Mouse (Mus musculus): Measurements from ENCODE around the gene Lrrc8a.

The Lrrc8a gene

DNA sequence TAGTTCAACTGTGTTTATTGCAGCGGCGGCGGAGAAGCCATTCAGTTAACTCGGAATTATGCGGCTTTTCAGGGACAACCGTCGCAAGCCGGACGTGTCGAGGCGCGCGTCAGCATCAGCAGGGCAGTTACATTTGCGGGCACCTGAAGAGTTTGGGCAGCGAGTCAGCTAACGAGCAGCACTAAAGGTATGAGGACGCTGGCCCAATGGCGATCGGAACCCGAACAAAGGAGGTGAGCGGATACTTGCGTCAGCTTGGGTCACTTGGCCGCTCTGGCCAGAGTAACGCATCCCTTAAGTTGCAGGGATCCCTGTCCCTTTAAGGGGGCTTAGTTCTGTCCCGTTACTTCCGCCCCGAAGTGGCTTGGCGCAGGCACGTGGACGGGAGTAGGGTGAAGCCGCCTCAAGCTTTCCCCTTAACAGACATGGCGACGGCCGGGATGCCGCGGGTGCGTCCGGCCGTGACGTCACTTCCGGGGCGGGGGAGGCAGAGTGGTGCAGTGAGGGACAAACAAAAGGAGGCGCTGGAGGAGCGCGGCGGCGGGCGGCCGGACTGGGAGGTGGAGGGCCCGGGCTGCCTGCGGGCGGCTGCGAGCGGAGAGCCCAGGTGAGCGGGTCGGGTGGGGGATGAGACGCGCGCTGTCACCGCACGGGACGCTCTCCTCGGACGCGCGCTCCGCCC is at the start of gene Lrrc8a:
Gene Lrrc8a (plus strand): TSS at position 517 of the 682 bp plus-strand sequence.
- peak; percentile 100 for DNase-seq (ENCODE audit: low spot score)

DNA sequence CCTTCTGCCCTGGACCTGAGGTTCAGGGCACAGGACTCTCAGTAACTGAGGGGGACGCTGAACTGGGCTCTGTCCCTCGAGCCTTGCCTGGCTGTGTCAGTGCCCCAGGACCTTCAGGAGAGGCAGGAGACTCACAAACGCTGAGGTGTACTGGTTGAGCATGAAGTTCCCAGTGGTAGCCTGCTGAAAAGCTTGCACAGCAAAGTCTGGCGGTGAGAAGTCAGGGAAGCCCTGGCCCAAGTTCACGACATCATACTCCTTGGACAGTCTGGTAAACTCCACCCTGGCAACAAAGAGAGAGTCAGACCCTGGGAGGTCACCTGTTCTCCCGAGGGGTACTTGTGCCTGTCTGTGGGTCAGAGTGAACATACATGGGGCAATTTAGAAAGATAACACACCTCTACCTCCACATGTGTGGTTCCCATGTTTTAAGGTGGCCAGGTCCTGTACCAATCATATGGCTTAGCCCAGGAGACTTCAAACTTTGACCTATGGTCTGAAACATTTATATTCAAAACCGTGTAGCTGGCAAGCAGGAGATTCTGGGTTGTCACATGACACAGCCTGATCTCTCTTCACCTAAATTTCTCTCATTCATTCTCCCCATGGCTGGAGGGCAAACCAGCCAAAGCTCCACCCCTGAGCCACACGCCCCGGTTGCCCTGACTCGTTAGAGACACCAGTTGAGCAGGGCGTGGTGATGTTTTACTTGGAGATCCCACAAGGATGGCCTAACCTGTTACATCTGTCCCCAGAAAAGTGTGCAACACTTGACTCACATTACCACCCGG is 45.5 kb upstream of the Lrrc8a start:
- DNase-seq (ENCODE audit: low spot score) = no peak

DNA sequence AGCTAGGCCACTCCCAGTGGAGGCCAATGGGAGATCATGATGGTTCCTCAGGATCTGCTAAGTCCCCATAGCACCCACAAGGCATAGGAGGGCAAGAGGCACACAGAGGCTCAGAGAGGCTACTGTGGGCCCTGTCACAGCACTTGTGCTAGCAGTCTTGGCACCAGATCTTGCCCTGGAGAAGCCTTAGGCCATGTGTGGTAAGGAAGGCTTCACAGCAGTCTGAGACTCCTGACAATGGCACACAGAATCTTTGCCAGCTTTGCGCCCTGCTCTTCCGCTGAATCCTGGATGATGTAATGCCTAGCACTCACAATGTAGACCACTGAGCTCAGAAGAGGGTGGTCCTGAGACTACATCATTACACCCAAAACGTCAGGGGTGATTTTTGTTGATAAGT is 42.9 kb upstream of the Lrrc8a start:
- no peak for DNase-seq (ENCODE audit: low spot score)

DNA sequence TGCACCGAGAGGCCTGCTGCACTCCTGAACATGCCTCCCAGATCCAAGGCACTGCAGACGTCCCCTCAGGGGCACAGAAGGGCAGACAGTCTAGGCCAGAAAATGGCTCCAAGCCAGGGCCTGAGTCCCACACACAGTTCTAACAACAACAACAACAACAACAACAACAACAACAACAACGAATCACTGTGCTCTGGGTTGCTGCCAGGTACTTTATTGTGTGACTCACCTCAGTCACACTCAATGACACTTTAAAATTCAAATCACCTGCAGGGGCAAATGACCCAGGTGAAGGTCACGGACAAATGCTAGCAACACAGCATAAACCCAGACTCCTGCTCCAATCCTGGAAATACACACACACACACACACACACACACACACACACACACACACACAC is 39.5 kb upstream of the Lrrc8a start:
- DNase-seq (ENCODE audit: low spot score) = no peak

DNA sequence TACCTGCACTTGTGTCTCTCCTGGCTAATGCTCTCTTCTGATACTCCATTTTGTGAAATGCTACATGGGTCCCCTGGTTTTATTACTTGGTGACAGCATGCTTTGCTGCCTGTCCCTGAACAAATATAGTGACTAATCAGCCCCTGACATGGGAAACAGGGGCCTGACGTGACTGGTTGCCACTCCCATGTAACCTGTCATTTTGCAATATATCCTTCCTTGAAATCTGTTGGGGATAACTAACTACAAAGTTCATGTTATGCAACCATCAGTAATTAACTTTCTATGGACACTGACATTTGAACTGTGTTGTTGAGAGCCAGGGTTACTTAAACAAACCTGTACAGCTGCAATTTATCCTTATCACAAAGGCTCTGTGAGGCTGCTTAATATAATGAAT is 37.5 kb upstream of the Lrrc8a start:
- DNase-seq (ENCODE audit: low spot score) = peak; percentile 49

DNA sequence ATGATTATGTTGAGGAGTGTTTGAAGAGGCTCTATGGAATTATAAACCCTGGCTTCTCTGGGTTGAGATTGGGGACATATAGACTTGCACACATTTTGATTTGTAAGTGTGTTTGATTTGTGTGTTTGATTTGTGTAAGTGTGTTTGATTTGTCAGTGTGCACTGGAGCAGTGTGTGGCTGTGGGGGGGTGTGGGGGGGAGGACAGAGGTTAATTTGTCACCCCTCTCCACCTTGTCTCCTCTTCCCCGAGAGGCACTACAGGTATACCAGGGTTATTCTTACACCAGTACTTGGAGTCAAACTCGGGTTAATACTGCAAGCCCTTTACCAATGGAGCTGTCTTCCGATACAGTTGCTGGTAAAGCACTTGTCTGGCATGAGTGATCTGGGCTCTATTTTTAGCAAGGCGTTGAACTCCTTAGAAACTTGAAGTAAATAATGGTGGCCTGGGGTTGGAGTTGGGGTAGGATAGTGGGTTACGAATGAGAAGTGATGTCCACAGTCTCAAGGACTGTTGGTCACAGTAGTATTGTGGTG is 37.1 kb upstream of the Lrrc8a start:
- DNase-seq (ENCODE audit: low spot score) = no peak

DNA sequence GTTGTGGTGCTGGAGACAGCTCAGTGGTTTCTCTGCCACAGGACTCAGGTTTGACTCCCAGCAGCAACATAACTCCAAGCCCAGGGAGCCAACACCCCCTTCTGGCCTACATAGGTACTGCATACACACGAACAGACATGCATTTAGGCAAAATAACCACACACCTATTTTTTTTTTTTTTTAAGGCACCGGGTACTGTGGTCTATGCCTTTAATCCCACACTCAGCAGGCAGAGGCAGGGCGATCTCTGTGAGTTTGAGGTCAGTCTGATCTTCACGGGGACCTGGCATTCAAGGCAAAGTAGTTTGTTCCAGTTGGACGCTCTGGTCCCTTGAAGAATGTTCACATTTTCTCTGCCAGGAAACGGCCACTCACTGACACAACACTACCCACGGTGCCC is 34.1 kb upstream of the Lrrc8a start:
- no peak for DNase-seq (ENCODE audit: low spot score)

DNA sequence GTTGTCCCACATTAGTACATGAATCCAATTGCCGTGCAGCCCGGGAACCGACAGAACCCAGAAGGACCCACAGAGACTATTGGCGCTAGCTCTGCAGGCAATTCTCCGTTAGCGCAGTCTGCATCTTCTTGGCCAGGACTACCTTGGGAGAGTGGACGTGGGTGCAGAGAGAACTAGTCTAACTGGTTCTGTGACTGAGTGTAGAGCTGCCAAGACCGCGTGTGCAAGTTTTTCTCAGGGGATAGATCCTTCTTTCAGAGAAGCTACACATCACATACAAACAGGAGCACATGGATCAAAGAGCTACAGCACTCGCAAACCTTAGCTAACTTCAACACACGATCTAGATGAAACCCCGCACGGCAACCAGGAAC is 32.3 kb upstream of the Lrrc8a start:
- DNase-seq (ENCODE audit: low spot score) = peak; percentile 64

DNA sequence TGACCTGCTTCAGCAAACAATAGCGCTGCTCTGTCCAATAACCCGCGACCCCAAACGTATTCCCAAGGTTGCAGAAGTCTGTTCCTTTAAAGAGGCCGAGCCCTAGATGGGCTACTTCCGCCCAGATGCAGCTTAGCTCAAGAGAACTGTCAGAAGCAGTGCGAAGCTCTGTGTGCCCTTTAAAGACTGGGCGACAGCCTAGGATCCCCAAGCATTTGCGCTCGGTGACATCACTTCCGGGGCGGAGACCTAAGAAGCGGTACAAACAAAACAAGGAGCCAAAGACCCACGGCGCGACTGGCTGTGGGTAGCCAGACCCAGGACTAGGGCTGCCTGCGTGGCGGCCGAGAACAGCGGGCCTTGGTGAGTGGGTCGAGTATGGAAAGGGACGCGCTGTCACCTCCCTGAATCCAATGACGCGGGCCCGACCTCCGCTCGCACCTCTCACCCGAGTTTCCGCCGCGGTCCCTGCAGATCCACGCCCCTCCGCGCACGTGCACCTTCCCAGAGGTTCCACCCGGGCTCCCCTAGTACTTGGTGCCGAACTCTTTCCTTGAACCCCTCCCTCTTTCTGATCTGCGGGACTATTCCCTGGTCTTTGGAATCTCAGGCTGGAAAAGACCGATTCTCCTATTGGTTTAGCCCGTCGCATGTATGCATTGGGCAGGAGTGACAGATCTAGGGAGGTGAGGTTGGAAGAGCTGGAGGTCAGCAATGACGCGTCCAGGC is 31.7 kb upstream of the Lrrc8a start, which contains the start of gene Kyat1:
Gene Kyat1 (minus strand): TSS at position 219 of the 729 bp plus-strand sequence.
- peak; percentile 95 for DNase-seq (ENCODE audit: low spot score)

DNA sequence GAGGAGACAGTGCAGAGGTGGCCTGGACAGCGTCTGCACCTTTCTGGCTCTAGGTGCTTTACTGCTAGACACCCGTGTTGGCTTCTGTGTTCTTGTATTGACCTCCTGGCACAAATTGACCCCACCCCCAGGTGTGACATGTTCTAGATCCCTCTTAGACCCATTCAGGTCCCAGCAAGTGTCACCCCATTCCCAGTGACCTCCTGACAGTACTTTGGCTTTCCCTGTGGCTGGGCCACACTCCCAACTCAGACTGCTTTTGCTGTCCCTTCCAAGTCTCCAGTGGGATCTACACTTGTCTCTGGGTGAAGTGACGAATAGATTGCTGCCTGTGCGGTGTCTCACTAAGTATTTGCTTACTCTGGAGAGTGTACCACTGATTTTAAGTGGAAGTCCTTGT is 30.1 kb upstream of the Lrrc8a start:
- DNase-seq (ENCODE audit: low spot score) = no peak

DNA sequence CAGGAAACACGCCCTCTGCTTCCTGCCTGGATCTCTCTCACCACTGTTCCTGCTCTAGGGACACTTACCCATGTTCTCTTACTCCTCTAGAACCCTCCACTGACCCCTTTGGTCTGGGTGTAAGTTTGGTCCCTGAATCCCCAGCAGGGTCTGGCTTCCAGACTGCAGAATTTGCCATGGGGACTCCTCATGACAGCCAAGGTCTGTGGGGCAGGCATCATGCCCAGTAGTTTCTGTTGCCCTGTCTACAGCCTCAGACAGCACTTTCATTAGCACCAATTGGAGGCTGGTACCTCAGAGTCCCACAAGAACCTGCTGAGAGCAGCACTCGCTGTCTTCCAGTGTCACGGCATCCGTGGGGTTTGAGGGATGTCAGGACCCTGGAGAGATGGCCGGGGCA is 29.6 kb upstream of the Lrrc8a start:
- DNase-seq (ENCODE audit: low spot score) = no peak

DNA sequence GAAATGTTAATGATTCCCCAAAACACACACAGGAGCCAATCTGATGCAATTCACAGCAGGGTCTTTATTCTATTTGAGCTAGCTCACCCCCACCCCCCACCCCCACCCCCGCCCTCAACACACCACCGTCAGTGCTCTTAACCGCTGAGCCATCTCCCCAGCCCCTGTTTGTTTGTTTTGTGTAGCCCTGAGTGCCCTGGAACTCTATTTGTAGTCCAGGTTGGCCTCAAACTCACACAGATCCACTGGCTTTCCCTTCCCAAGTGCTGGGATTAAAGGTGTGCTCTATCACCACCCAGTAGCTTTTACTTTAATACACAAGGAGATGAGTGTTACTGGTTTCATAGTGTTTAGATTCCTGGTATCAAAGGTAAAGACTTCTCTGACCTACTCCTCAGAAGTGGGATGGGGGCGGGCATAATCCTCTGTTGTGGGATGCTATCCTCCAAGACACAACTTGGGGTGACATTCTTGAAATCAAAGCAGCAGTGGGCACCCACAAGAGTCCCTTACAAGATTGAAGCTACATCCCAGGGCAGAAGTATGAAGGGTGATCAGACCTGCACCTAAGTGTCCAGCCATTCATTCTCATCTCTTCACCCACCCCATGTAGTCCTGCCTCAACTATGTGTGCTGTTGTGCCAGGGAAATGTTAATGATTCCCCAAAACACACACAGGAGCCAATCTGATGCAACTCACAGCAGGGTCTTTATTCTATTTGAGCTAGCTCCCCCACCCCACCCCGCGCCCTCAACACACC is 25.9 kb upstream of the Lrrc8a start:
- DNase-seq (ENCODE audit: low spot score) = no peak

DNA sequence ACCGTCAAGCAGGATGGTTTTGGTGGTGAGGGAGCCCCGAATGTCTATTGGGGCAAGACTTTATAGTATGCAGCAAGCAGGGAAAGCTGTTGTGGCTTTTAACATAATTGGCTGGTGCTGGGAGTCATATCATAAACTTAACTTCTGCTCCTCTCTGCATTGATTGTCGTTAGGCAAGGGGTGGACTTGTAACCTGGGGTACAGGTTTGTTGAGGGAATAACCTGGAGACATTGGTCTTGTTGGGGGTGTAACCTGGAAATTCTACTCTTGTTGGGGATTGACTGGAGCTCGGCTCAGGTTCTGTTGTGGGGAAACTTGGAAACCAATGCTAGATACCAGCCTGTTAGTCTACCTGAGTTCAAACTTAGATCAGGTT is 25.4 kb upstream of the Lrrc8a start:
- DNase-seq (ENCODE audit: low spot score) = no peak

DNA sequence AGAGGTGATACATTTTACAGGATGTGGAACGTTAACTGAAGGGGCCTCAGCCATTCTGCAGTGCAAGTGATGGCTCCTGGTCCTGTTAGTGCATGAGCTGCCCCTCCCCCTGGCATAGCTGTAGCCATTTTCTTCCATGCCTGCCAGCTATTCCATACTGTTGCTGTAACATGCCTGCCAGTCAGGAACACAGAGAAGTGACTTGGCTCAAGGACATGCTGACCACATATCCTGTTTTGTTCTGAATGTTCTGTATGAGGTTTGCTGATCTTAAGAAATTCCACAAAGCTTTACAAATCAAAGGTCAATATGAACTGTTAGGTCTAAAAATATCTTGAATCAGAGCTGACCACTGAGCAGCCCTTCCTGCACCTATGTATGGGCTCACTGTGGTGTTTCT is 24.6 kb upstream of the Lrrc8a start:
- no peak for DNase-seq (ENCODE audit: low spot score)

DNA sequence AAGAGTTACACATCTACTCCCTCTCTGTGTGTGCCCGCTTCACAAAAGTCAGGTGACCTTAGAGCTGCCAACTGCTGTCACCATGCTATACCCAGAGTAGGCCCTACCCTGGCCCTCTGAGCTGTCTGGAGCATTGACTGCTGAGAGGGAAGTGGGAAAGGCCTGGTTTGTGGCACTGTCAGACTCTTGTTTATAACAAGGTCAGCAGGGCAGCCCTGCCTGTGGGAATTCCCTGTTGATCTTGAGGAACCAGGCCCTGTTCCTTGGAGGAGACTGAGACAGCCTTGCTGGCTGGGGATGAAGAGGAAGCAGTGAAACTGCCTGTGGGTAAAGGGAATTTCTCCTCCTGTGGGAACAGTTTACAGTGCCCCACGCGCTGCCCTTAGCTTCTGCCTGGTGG is 22.8 kb upstream of the Lrrc8a start:
- no peak for DNase-seq (ENCODE audit: low spot score)

DNA sequence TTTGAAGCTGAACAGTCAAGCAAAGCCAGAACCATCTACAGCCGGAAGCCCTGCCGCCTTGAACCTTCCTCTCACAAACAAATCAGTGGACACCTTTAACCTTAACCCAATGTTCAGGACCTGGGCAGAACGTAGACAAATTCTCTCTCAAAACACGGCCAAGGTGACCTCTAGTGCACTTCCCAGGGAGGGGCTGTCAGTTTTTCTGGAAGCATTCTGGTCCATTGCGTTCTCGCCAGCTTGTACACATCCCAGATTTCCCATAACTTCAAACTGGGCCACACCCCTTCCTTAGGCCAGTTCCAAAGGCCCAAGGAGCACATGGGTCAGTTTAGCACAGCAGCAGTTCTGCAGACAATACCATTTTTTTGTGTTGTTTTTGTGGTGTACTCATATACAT is 22.0 kb upstream of the Lrrc8a start:
- DNase-seq (ENCODE audit: low spot score) = no peak

DNA sequence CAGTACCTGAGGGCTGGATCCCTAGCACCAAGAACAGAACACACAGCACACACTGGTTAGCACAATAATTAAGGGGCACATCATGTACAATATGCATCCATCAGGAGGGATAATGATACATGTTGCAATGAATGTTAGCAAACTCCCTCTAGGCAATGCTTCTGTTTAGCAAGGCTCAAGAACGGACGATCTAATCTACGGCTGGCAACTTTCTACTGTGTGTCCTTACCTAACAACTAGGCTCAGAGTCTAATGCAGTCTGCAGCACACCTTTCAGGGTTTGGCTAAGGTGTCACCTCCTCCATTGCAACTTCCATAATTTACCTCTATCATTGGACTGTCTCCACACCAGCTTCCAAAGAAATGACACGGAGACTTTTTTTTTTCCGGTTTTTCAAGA is 21.2 kb upstream of the Lrrc8a start:
- DNase-seq (ENCODE audit: low spot score) = no peak

DNA sequence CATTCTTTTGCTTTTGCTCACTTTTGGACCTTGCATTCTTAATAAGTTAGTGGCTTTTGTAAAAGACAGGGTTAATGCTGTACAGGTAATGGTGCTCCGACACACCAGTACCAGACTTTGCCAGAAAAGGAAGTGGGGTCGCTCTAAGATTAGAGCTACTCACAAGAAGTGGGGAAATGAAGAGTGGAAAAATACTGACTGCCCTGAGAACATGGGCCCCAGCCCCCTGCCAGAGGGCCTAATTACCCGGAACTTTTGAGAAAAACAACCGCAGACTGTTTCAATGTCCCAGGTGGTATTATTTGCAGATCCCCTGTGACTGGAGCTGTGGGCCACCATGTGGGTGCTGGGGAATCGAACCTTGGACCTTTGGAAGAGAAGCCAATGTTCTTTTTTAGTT is 1.9 kb upstream of the Lrrc8a start:
- no peak for DNase-seq (ENCODE audit: low spot score)

DNA sequence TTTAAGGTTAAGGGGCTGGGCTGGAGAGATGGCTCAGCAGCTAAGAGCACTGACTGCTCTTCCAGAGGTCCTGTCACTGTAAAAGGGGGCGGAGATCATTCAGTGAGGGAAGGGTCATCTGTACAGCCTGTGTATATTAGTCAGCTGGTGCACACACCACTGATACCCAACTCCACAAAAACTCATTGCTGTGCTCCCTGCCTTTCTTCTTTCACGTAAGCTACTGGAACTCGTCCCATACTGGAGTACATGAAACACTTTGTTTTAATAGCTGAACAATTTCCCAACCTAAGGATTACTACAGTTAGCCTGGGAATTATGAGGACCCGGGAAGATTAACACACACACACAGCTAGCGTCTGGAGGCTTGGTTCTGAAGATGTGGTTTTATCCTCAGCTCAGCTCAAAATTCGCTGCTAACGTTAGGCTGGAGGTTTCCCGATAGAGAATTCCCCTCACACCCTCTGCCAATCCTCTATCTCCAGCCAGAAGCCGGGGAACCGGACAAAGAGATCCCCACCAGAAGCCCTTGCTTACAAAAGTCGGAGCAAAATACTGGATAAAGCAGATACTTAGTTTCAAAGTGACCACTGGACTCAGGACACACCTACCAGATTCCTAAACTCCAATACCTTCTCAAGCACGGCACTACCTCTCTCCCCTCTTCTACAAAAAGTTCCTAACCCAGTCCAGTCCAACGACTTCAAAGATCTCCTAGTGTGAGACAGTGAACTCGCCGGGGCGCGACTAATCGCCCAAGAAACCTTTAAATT is 903 bp upstream of the Lrrc8a start:
- DNase-seq (ENCODE audit: low spot score) = no peak

DNA sequence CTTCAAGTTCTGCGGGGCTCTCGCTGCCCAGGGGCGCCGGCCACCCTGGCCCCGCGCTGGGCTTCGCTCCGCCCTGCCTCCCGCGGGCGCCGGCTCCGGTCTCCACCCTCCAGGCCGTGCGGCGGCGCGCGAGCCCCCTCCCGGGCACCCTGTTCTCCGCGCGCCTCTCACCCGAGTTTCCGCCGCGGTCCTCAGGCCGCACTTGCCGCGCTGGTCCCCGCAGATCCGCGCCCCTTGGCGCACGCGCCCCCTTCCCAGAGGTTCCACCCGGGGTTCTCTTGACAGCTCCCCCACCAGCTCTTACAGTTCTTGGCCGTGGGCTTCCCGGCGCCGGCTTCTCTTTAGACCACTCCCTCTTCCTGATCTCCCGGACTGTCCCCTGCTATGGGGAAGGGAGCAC is 366 bp downstream of the Lrrc8a start:
- peak; percentile 70 for DNase-seq (ENCODE audit: low spot score)

DNA sequence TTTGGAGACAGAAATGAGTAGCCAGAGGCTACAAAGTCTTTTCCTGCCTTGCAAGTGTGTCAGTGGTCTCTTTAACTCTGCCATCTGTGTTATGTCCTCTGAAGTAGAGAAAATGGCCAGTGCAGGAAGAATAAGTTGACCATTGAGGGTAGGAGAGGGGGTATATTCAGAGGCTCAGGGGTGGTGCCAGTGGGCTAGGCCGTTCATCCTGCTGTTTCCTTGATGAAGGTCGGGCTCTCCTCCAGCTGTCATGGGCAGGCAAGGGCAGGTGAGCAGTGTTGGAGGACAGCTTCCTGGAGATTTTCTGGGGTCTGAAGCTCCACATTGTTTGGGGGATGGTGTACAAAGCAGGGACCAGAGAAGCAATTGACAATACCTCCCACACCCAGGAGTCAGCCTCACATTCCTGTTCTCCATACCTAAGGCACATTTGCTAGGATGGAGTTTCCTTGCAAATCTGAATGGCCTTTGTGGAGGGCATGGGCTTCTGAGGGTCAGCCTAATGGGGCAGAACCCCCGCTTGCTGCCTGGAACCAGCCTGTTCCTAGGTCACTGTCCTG is 1.5 kb downstream of the Lrrc8a start:
- no peak for DNase-seq (ENCODE audit: low spot score)
